Mouse (Mus musculus): Measurements from ENCODE around the gene Pdcd11. TPM values are rescaled to one million over a fixed set of nuclear protein-coding genes. Genes with fewer than 3 reads are reported as not detected.
"Not testable (repeated sequence)": the region's sequence is repeated elsewhere in the genome, so short reads cannot be mapped to it uniquely, and the experiment has no call there.

Pdcd11 gene
- polyA plus RNA-seq, 1 experiment from 2014 or later = 5.7 TPM

DNA sequence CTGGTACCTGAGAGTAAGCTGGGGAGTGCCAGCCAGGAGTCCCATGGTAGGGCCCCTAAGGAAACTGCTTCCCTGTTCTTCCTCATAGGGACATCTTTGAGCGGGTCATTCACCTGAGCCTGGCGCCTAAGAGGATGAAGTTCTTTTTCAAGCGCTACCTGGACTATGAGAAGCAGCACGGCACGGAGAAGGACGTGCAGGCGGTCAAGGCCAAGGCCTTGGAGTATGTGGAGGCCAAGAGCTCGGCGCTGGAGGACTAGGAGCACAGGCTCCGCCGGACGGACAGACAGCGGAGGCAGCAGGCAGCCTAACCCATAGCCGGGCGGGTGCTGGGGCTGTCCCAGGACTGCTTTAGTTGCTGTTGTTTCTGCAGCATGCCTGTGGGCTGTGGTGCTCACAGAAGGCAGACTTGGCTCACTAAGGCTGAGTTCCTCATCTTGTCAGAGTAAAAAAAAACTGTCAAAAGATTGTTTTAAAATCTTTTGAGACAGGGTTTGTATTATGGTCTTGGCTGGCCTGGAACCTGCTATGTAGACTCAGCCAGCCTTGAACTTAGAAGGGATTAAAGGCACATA is 40.1 kb downstream of the Pdcd11 start:
- 95% methylated on average over 15 of the region's 15 CpGs for WGBS
- H3K4me1 ChIP-seq (replicated peaks) = no peaks in the 10 kb centered on the region
- H3K4me3 ChIP-seq = no peak overlapping the region
- no peak overlapping the region for H3K4me2 ChIP-seq
- no peak for ATAC-seq (ENCODE audit: low read depth)
- H3K27ac ChIP-seq (replicated peaks) = no peak overlapping the region
- peaks cover 78% of the 10 kb centered on the region for H3K36me3 ChIP-seq
- no peaks in the 10 kb centered on the region for H3K9me3 ChIP-seq
- no peak overlapping the region for H3K9ac ChIP-seq
- no peaks in the 10 kb centered on the region for H3K27me3 ChIP-seq

DNA sequence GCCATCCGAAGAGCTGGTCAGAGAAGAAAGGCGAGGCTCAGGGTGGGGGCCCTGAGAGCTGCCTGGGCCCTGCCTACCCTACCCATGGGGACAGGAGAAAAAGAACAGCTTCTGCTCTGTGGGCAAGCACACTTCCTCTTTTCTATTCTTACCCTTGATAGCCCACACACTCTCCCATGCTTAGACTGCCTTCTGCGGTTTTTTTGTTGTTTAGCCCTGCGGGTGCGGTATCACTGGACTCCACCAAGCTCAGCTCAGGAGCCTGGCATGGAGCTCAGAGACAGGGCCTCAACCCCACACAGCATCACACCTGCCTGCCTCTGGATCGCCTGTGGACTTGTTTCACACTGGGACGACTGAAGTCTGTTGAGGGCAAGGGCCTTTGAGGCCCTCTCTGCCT is 42.6 kb downstream of the Pdcd11 start:
- WGBS = 94% methylated on average over 7 of the region's 7 CpGs
- Histone ChIP-seq H3K36me3 (peaks cover 53% of the 10 kb centered on the region), H3K9me3 (no peaks in the 10 kb centered on the region), H3K27me3 (no peaks in the 10 kb centered on the region), H3K4me3 (no peak overlapping the region), H3K4me1 (replicated peaks) (peaks cover 16% of the 10 kb centered on the region), H3K27ac (replicated peaks) (no peak overlapping the region), H3K9ac (no peak overlapping the region), H3K4me2 (no peak overlapping the region)
- ATAC-seq (ENCODE audit: low read depth) = no peak

DNA sequence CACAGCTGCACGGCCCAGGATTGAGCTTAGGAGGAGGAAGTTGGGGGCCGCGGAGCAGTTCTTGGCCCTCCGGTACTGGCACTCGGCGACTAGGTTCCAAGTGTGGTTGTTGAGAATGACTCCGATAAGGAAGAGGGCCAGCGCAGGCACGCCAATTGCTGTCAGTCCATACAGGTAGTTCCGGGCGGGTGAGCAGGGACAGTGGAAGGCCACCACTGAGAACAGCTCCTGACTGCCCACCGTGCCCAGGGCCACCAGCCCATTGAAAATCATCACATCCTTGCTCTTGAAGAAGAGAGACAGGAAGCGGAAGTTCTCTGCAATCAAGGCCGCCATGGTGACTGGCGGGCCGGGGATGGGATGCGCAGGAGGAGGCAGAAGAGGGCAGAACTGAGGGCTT is 45.0 kb downstream of the Pdcd11 start:
- no peak overlapping the region for H3K4me2 ChIP-seq
- H3K9me3 ChIP-seq = no peaks in the 10 kb centered on the region
- H3K36me3 ChIP-seq = peaks cover 29% of the 10 kb centered on the region
- WGBS = 90% methylated on average over 17 of the region's 17 CpGs
- H3K27ac ChIP-seq (replicated peaks) = no peak overlapping the region
- no peak for ATAC-seq (ENCODE audit: low read depth)
- peaks cover 11% of the 10 kb centered on the region for H3K27me3 ChIP-seq
- H3K4me1 ChIP-seq (replicated peaks) = peaks cover 21% of the 10 kb centered on the region
- H3K9ac ChIP-seq = no peak overlapping the region
- H3K4me3 ChIP-seq = no peak overlapping the region

DNA sequence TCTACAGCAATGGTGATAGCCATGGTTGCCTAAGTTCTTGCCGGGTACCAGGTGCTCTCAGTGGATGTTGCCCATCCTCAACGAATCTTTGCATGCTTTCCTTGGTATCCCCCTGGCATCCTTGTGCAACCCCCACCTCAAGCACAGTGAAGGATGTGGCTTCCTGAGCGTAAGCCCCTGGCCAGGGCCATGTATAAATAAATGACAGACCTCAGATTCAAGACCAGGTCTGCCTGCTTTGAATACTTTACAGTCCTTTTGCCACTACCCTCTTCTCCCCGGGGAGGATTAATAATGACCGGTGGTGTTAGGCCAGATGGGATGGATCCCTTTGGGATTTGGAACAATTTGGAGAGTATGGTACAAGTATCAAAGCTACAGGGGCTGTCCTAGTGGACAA is 45.6 kb downstream of the Pdcd11 start:
- Histone ChIP-seq H3K4me2 (no peak overlapping the region), H3K36me3 (peaks cover 23% of the 10 kb centered on the region), H3K27ac (replicated peaks) (no peak overlapping the region), H3K4me3 (no peak overlapping the region), H3K4me1 (replicated peaks) (peaks cover 21% of the 10 kb centered on the region), H3K9me3 (no peaks in the 10 kb centered on the region), H3K9ac (no peak overlapping the region), H3K27me3 (peaks cover 11% of the 10 kb centered on the region)
- no peak for ATAC-seq (ENCODE audit: low read depth)
- 82% methylated on average over 5 of the region's 5 CpGs for WGBS

DNA sequence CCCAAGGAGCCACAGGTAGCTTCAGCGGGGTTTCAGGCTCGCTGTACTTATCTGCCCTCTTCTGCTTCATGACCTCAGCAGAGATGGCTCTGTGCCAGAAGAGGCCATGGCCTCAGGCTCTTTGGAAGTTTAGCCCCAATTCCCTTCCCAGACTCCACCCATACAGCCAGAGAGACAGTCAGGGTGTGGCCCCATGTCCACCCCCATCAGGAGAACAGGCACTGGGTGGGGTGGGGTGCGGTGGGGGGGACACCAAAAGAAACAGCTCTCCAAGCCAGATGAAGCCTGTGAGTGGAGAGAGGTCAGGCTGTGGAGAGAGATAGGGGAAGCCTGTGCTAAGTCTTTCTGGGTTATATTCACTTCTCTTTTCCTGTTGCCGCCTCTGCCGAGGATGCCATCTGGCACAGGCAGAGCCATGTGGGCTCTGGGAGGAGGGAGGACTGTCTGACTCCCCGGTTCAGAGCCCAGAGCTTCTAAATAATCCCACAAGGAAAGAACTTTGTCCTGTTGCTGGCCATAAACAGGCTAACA is 46.5 kb downstream of the Pdcd11 start:
- Histone ChIP-seq H3K9ac (peak overlapping the region; percentile 62), H3K4me3 (peak overlapping the region; percentile 30), H3K4me1 (replicated peaks) (peaks cover 21% of the 10 kb centered on the region), H3K36me3 (peaks cover 13% of the 10 kb centered on the region; the same call in 1 of the 2 replicates), H3K27me3 (peaks cover 11% of the 10 kb centered on the region), H3K4me2 (peak overlapping the region; percentile 49), H3K27ac (replicated peaks) (no peak overlapping the region), H3K9me3 (no peaks in the 10 kb centered on the region)
- no peak for ATAC-seq (ENCODE audit: low read depth)
- 52% methylated on average over 6 of the region's 6 CpGs for WGBS

DNA sequence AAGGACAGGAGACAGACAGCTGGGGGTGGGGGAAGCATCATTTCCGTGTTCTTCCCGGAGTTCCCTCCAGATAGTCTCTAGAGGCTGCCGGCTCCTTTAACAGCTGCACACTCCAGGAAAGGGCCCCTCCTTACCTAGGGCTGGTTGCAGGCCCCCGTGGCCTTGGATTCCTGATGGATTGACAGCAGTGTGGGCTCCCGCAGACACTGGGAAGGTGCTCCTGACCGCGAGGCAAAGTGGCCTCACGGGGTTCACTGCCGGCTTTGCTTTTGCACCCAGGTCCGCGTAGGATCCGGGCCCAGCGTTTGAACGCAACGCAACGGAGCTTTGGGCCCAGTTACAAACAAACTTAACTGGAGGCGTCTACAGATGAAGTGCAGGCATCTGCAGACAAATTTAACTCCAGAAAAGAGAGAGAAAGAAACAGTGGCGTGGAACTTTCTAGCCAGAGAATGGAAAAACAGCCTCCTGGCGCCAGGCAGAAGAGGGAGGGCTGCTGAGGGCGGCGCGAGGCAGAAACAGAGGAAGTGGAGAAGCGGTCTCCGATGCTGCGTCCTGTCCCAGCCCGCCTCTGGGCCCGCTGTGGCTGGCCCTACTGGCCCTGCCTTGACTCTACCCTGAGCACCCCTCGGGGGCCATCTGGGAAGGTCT is 47.3 kb downstream of the Pdcd11 start, which contains the start of gene Calhm2:
Gene Calhm2, minus strand, starts transcription at position 524 of the 651 bp plus-strand sequence.
- Histone ChIP-seq H3K36me3 (peaks cover 5% of the 10 kb centered on the region; the same call in 1 of the 2 replicates), H3K4me1 (replicated peaks) (peaks cover 21% of the 10 kb centered on the region), H3K27ac (replicated peaks) (peak within 1 kb of the TSS; percentile 9; the same call in 1 of the 2 replicates), H3K9ac (peak within 1 kb of the TSS; percentile 62), H3K4me3 (peak within 1 kb of the TSS; percentile 30), H3K9me3 (no peaks in the 10 kb centered on the region), H3K27me3 (peaks cover 11% of the 10 kb centered on the region), H3K4me2 (peak within 1 kb of the TSS; percentile 49)
- ATAC-seq (ENCODE audit: low read depth) = peak; percentile 60; the same call in 1 of the 2 replicates
- WGBS = 7% methylated on average over 28 of the region's 28 CpGs

DNA sequence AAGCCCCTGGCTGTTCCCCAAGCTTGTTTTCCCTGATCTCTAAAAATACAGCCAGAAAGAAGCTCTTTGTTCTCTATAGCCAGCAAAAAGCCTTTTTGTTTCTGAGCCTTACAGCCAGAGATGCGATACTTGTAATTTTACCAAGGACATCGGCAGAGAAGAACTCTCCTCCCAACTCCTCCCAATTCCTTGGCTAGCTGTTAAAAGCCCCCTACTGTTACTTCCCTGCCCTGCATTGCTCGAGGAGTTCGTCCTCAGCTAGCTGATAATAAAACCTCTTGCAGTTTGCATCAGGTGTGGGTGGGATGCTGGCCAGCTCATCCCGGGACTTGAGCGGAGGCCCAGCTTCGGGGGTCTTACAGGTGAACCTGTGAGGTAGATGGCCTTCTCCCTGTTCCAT is 49.0 kb downstream of the Pdcd11 start:
- H3K9me3 ChIP-seq; H3K9ac ChIP-seq; H3K36me3 ChIP-seq; H3K4me3 ChIP-seq; H3K27ac ChIP-seq (replicated peaks); ATAC-seq (ENCODE audit: low read depth); H3K4me2 ChIP-seq: not testable (repeated sequence)
- Histone ChIP-seq H3K4me1 (replicated peaks) (peaks cover 21% of the 10 kb centered on the region), H3K27me3 (peaks cover 11% of the 10 kb centered on the region)
- 32% methylated on average over 7 of the region's 7 CpGs for WGBS

DNA sequence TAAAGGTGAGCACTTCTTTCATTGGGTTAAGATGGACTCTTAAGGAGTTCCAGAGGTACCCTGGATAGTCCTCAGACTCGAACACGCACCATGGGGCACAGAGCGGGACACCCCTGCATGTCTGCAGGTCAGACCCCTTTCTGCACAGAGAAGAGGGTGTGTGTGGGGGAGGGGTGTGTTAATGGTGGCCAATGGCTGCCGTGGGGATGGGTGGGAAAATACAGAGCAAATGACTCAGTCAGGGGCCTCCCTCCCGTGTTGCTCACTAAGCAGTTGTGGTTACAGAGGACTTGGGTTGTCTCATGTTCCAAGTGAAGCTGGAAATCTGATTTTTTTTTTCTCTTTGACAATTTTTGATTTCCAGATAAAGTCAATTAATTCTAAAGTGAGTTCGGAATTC is 51.9 kb downstream of the Pdcd11 start:
- H3K27ac ChIP-seq (replicated peaks) = no peak overlapping the region
- peaks cover 11% of the 10 kb centered on the region for H3K27me3 ChIP-seq
- H3K4me3 ChIP-seq = no peak overlapping the region
- WGBS = 78% methylated on average over 6 of the region's 6 CpGs
- H3K9me3 ChIP-seq = no peaks in the 10 kb centered on the region
- no peak for ATAC-seq (ENCODE audit: low read depth)
- H3K4me1 ChIP-seq (replicated peaks) = peaks cover 12% of the 10 kb centered on the region
- H3K9ac ChIP-seq = no peak overlapping the region
- no peaks in the 10 kb centered on the region for H3K36me3 ChIP-seq
- H3K4me2 ChIP-seq = no peak overlapping the region

DNA sequence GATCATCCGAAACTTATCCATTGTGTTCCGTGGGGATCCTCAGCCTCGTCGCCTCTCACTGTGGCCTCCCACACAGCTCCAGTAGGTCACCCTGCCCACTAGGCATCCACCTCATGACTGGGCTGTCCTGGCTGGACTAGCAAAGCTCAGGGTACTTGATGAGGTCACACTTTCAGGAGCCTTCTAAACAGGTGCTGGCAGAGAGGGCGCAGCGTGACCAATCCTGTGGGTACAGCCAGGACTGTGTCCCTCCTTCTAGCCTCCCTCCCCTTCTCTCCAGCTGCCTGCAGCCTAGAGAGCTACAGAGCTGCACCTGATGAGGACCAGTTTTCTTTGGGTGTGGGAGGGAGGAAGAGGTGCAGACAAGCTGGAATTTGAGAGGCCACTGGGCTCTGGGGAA is 53.6 kb downstream of the Pdcd11 start, which contains the start of gene Calhm1:
Gene Calhm1, minus strand, starts transcription at position 101 of the 400 bp plus-strand sequence.
- Histone ChIP-seq H3K27me3 (0 out of 2 replicates have a peak, but pooled peaks cover 2% of the 10 kb centered on the region), H3K27ac (replicated peaks) (no peak within 1 kb of the TSS), H3K9me3 (no peaks in the 10 kb centered on the region), H3K9ac (no peak within 1 kb of the TSS), H3K4me1 (replicated peaks) (no peaks in the 10 kb centered on the region), H3K4me3 (no peak within 1 kb of the TSS), H3K4me2 (no peak within 1 kb of the TSS), H3K36me3 (no peaks in the 10 kb centered on the region)
- no peak for ATAC-seq (ENCODE audit: low read depth)
- 95% methylated on average over 6 of the region's 6 CpGs for WGBS

DNA sequence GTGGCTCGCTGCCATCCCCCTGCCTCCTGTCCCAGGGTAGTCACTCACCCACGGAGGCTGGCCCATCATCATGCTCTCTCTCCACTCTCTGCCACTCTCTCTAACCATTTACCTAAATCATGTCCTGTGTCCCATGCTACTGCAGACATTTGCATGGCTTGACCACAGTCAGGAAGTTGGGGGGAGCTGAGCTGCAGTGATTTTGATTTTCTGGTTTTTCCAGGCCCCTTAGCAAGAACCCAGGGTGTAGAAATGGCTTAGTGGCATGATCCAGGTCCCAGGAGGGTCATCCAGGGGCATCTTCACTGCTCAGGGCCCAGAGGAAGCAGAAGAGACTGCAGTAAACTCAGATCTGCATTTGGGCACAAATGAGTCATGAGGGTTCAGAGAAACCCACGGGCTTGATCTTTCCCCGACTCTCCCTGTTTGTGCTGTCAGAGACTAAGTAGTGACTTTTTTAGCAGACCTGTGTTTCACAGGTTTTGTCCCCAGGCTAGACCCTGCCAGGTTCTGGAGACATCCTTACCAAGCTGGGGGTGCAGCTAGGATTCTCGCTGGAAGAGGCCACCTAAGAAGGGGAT is 57.8 kb downstream of the Pdcd11 start:
- 76% methylated on average over 5 of the region's 5 CpGs for WGBS
- no peak overlapping the region for H3K4me2 ChIP-seq

DNA sequence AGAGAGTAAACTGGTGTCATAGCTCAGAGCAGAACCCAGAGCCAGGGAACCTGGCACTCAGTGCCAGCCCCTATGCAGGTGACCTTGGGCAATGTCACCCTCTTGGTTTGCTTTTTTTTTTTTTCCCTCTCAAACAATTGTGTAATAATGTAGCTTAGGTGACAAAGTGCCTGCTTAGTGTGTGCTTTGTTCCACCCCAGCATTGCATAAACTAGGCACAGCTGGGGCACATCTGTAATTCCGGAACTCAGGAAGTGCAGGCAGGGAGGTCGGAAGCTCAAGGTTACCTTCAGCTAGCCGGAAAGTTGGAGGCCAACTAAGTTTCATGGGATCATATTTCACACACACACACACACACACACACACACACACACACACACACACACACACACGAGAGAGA is 59.3 kb downstream of the Pdcd11 start:
- Histone ChIP-seq H3K9ac (no peak overlapping the region), H3K4me2 (no peak overlapping the region), H3K4me3 (no peak overlapping the region), H3K36me3 (no peaks in the 10 kb centered on the region), H3K9me3 (no peaks in the 10 kb centered on the region), H3K27me3 (peaks cover 19% of the 10 kb centered on the region; the same call in 1 of the 2 replicates), H3K27ac (replicated peaks) (no peak overlapping the region), H3K4me1 (replicated peaks) (peaks cover 8% of the 10 kb centered on the region; the same call in 1 of the 2 replicates)
- ATAC-seq (ENCODE audit: low read depth) = no peak
- 60% methylated on average over 4 of the region's 4 CpGs for WGBS

More for the DNA sequence above, 57.8 kb downstream of the Pdcd11 start:
- no peak for ATAC-seq (ENCODE audit: low read depth)
- Histone ChIP-seq H3K36me3 (no peaks in the 10 kb centered on the region), H3K9me3 (no peaks in the 10 kb centered on the region), H3K4me3 (no peak overlapping the region), H3K27me3 (peaks cover 19% of the 10 kb centered on the region; the same call in 1 of the 2 replicates), H3K4me1 (replicated peaks) (peaks cover 8% of the 10 kb centered on the region; the same call in 1 of the 2 replicates), H3K9ac (no peak overlapping the region), H3K27ac (replicated peaks) (no peak overlapping the region)
